Comparison of ENCODE assay signal across 23 mouse cellular contexts in genomic region chr14:27717364-27717763, GRCm38 (mm10).
A peak's percentile ranks its signal among the peaks of the same experiment; 100 is the strongest.
DNase-seq lines count a peak whose midpoint lies in the region; TF ChIP-seq lines count a peak whose summit lies in the region.
"Had no signal": no experiment of that assay in that cellular context is flagged by ENCODE, and none has a peak within 500 bp of the region (broad histone marks: within the 10 kb centered on the region; RNA-seq: fewer than 3 reads in every experiment).

No protein-coding gene starts in this region.

- no peak for TF ChIP-seq EP300 in heart, adult 2 months (IDR thresholded peaks at IDR 0.05; ENCODE audit: insufficient read depth, low read depth, low read length)

- no peaks in the 10 kb centered on the region for H3K79me2 ChIP-seq in heart, adult 2 months (replicated peaks; ENCODE audit: control insufficient read depth, insufficient read depth, low read length)

- no peak overlapping the region for H3K4me3 ChIP-seq in heart, adult 2 months
- H3K4me3 ChIP-seq in layer of hippocampus, adult 2 months = no peak overlapping the region
- H3K4me3 ChIP-seq: embryonic facial prominence, embryonic 13.5 days; forebrain, embryonic 12.5 days; forebrain, embryonic 15.5 days; hindbrain, embryonic 15.5 days; intestine, embryonic 15.5 days had no signal

- 76% methylated on average over 7 of the region's 7 CpGs for WGBS in heart, adult 2 months

- no peaks in the 10 kb centered on the region for H3K36me3 ChIP-seq in heart, adult 2 months (ENCODE audit: control insufficient read depth, insufficient read depth, low read length)
- H3K36me3 ChIP-seq: embryonic facial prominence, embryonic 13.5 days; forebrain, embryonic 12.5 days; forebrain, embryonic 15.5 days; G1E; hindbrain, embryonic 15.5 days; intestine, embryonic 15.5 days had no signal

- no peaks in the 10 kb centered on the region for H3K4me1 ChIP-seq in heart, adult 2 months (ENCODE audit: control insufficient read depth, insufficient read depth, low read length)
- H3K4me1 ChIP-seq: embryonic facial prominence, embryonic 13.5 days; forebrain, embryonic 12.5 days; intestine, embryonic 15.5 days had no signal

- H3K27me3 ChIP-seq in heart, adult 2 months (ENCODE audit: control insufficient read depth, insufficient read depth, low read length) = no peaks in the 10 kb centered on the region
- H3K27me3 ChIP-seq: CH12.LX; embryonic facial prominence, embryonic 13.5 days; forebrain, embryonic 12.5 days; forebrain, embryonic 15.5 days; hindbrain, embryonic 15.5 days; intestine, embryonic 15.5 days; Patski had no signal

- peak; percentile 48 for DNase-seq in heart, adult 11 months
- no peak for DNase-seq in heart, adult 2 months
- DNase-seq in layer of hippocampus, adult 2 months (ENCODE audit: low spot score in 2 of 2) = no peak
- no peak for DNase-seq in layer of hippocampus, adult 8-10 months (ENCODE audit: low spot score in 2 of 2)
- DNase-seq in retina, postnatal 1 day = peak; percentile 51
- no peak for DNase-seq in retina, embryonic 14.5 days (ENCODE audit: low spot score)
- DNase-seq in kidney, postnatal 36 days = no peak
- DNase-seq: adrenal gland, postnatal 10 days; adrenal gland, postnatal 36 days; B cell, adult 2 months; cerebellum, adult 11 months; cerebellum, adult 2 months; cerebellum, adult 9-11 months; cerebellum, postnatal 25 days; gastrocnemius, postnatal 25 days had no signal

- no peak overlapping the region for H3K27ac ChIP-seq in heart, adult 2 months
- H3K27ac ChIP-seq in layer of hippocampus, adult 2 months = 0 out of 2 replicates have a peak overlapping the region, but pooled peaks have one; percentile 39
- H3K27ac ChIP-seq: embryonic facial prominence, embryonic 13.5 days; forebrain, embryonic 12.5 days; forebrain, embryonic 15.5 days; hindbrain, embryonic 15.5 days; intestine, embryonic 15.5 days had no signal

- TF ChIP-seq CTCF in heart, adult 2 months (IDR thresholded peaks at IDR 0.05) = no peak
- TF ChIP-seq CTCF in layer of hippocampus, adult 2 months (conservative IDR thresholded peaks at IDR 0.05) = no peak

- no peak for TF ChIP-seq POLR2A in heart, adult 2 months (IDR thresholded peaks at IDR 0.05; ENCODE audit: insufficient read depth, low read depth, low read length)

- intact Hi-C loops in heart, adult 2 months (cut with DNase I) = no loop called here

- no peak overlapping the region for H3K9ac ChIP-seq in heart, adult 2 months (ENCODE audit: low read depth, low read length)
- H3K9ac ChIP-seq: embryonic facial prominence, embryonic 13.5 days; forebrain, embryonic 12.5 days; forebrain, embryonic 15.5 days; hindbrain, embryonic 15.5 days; intestine, embryonic 15.5 days had no signal

Comparison
In these comparisons a context has a peak if more than half of its experiments do, and no peak if none do; other contexts are left out.
1. DNase-seq: peak in heart, adult 11 months (single experiment) and retina, postnatal 1 day (single experiment); none in heart, adult 2 months (0 of 2), layer of hippocampus, adult 2 months (0 of 2), layer of hippocampus, adult 8-10 months (0 of 2), retina, embryonic 14.5 days (single experiment) and kidney, postnatal 36 days (0 of 2).